Mouse (Mus musculus) heart, embryonic 10.5 days (tissue): ENCODE results near the gene Rbm20. TPM values are rescaled to one million over a fixed set of nuclear protein-coding genes. Genes with fewer than 3 reads are reported as not detected.

Source experiments
- DNase-seq: peaks from one replicate; pipeline ENCODE4 v3.0.0-alpha.2; 2017; ENCODE audit warnings: low spot score
- H3K27ac ChIP-seq: fragments of 300-500 bp; sonication (generic); 2 replicates; pipeline ENCODE4 v1.5.1; 2016; ENCODE audit warnings: mild to moderate bottlenecking
- H3K27me3 ChIP-seq: fragments of 300-500 bp; sonication (generic); 2 replicates; pipeline ENCODE4 v1.6.1; 2016; ENCODE audit warnings: mild to moderate bottlenecking; ENCODE audit not compliant: poor library complexity, insufficient read depth, severe bottlenecking
- H3K36me3 ChIP-seq: fragments of 300-500 bp; sonication (generic); 2 replicates; pipeline ENCODE4 v1.6.1; 2016; ENCODE audit warnings: mild to moderate bottlenecking, moderate library complexity
- H3K4me1 ChIP-seq: fragments of 300-500 bp; sonication (generic); 2 replicates; pipeline ENCODE4 v1.6.1; 2016; ENCODE audit warnings: mild to moderate bottlenecking
- H3K4me3 ChIP-seq: fragments of 300-500 bp; sonication (generic); 2 replicates; pipeline ENCODE4 v1.5.1; 2016; ENCODE audit warnings: mild to moderate bottlenecking, moderate library complexity
- H3K9me3 ChIP-seq: fragments of 300-500 bp; sonication (generic); 2 replicates; pipeline ENCODE4 v1.6.1; 2016; ENCODE audit warnings: mild to moderate bottlenecking, moderate library complexity
- WGBS: fragments of 180-500 bp; shearing (Covaris S2); methylation state at CpG from one replicate; pipeline ENCODE4 v1.1.7; 2016; 5-methylcytosine and 5-hydroxymethylcytosine counted together
- polyA plus RNA-seq: library from polyadenylated mRNA; unstranded; fragments of >200 nt; fragmentation: Nextera tagmentation; extraction: Ambion mirVana; gene quantifications from 2 replicates; pipeline ENCODE4 v1.2.1, GENCODE M21; 2016

The Rbm20 gene
- polyA plus RNA-seq, 1 experiment from 2014 or later, result 18.3 TPM

DNA sequence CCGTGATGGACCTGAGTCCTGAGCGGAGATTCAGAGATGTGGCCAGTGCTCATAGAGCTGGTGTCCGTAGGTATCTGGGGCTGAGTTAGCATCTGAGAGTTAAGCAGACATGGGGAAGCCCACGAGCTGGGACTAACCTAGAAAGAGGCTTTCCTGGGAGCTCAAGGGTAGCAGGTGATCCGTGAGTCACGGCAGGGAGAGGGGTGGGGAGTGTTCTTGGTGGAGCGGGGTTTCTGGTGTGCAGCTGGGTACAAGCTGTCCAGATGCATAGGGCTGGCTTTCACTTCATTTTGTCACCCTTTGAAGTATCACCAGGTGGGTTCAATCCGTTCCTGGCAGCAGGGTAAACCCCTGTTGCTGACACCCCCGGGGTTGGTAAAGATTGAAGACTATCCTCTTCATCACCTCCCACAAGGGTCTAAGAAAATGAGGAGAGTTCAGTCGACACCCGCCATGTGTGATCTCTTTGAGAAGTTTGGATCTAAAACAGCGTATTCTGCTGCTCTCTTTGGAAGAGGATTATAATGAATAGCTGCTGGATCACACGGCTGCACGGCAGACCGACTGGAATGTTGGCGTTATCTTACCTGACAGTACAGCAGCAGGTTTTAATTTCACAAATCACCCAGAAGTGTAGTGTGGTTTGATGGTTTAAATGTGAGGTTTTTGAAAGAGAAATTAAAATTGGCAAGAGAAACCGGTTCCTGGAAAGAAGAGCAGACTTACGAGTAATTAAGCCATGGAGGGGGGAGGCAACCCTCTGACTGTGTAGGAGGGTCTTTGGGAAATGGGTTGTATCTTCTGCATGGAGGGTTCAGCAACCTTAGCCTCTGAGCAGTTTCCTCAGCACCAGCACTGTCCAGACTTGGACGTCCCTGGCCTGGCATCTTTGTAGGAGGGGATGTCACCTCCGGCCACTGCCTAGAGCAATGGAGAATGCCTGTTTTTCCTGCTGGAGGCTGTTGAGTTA, 114.9 kb downstream of the Rbm20 start:
- DNase-seq, result no peak
- Histone ChIP-seq H3K27me3 (no peaks in the 10 kb centered on the region), H3K4me3 (no peak overlapping the region), H3K36me3 (no peaks in the 10 kb centered on the region), H3K9me3 (no peaks in the 10 kb centered on the region), H3K4me1 (peaks cover 93% of the 10 kb centered on the region), H3K27ac (peak overlapping the region; percentile 76)
- WGBS, result 59% methylated on average over 20 of the region's 20 CpGs

DNA sequence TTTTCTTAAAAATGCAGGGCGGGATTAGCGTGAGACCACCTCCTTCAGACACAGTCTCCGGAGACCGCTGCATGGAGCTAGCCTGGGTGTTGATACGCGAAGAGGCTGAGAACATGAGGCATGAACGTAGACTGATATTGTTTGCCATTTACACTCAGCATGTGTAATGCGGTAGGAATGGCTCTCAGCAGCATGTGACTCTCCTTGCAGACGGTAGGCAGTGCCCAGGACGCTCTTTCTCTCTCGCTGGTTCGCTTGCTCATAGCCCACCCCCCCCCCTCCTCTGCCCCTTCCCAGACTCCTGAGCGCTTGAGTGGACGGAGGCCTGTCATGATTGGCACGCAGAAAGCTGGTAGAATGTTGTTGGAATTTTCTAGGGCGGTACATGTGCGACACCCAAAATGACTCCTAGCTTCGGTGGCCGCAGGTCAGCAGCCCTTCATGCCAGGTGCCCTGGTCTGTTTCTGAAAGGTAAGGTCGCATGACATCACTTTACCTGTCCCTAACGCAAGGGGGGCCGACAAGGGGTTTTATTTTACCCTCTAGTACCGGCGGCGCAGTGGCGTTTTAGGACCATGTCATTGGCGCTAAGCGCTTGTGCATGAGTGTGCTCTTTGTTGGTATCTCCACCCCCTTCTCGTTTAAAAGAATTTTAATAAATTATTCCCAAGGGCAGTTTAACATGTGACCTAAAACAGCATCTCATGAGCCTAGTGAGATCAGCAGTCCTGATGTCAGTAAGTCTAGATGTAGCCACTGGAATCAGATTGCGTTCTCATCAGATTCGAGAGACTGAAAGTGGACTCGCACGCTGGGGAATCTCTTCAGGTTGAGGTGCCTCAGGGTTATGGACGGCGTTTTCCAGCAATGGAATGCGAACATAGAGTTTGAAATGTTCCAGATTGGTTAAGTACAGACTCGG, 116.1 kb downstream of the Rbm20 start:
- H3K4me3 ChIP-seq, result peak overlapping the region; percentile 25
- WGBS, result 65% methylated on average over 37 of the region's 37 CpGs
- no peaks in the 10 kb centered on the region for H3K27me3 ChIP-seq
- H3K9me3 ChIP-seq, result no peaks in the 10 kb centered on the region
- H3K27ac ChIP-seq, result peak overlapping the region; percentile 76
- DNase-seq, result no peak
- H3K36me3 ChIP-seq, result no peaks in the 10 kb centered on the region
- H3K4me1 ChIP-seq, result peaks cover 91% of the 10 kb centered on the region

DNA sequence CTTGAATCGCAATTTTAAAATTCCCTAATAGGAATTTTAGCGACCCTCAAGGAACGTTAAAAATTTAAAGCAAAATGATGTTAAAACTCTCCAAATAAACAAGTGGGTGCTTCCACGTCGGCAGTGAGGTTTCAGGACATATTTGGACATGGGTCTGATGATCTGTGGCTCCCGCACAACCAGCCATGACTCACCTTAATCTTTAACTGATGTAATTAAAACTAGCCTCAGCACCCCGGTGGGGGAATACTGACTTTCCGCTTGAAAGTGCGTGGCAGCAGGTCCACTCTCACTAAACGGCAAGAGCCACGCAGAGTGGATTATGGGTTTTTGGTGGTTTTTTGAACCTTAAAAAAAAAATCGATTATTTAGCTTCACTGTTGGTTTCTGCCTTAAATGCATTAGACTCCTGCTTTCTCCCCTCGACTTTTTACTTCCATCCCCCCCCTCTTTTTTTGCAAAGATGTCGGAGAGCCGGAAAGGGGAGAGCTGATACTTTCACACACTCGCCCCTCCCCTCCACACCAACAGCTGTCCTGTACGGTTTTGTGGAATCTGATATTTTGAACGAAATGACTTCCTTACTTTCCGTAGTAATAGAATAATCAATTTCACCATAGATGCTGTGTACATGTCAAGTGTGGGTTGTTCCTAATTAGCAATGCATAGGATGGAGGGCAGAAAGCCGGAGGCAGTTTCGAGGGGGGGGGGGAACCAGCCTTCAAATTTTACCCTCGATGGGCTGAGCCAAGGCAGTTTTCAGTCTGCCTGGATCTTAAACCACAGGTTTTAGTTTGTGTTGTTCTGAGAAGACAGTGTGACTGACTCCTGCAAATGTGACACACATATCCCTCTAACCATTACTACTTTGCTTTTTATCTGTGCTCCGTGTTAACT, 117.1 kb downstream of the Rbm20 start:
- Histone ChIP-seq H3K4me1 (peaks cover 89% of the 10 kb centered on the region), H3K36me3 (no peaks in the 10 kb centered on the region), H3K27ac (peak overlapping the region; percentile 76), H3K27me3 (no peaks in the 10 kb centered on the region), H3K9me3 (no peaks in the 10 kb centered on the region), H3K4me3 (no peak overlapping the region)
- no peak for DNase-seq
- 78% methylated on average over 23 of the region's 23 CpGs for WGBS

DNA sequence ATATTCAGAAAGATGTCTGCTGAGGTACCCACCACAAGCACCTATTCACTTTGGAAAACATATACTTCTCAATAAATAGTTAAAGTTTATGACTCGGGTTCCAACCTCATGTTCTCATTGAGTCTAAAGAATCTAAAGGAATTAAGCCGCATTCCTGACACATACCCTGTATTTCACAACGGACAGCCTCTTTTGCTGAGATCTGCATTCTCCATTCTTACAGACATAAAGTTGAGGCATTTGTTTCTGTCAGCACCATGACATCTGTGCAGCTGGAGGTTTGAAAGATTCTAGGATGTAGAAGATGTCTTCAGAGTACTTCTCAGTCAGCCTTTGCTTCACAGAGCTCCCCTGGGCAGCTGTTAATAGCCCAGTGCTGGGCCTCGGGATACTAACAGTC, 117.9 kb downstream of the Rbm20 start:
- no peak overlapping the region for H3K4me3 ChIP-seq
- 76% methylated on average over 4 of the region's 4 CpGs for WGBS
- peaks cover 89% of the 10 kb centered on the region for H3K4me1 ChIP-seq
- no peaks in the 10 kb centered on the region for H3K27me3 ChIP-seq
- H3K36me3 ChIP-seq, result no peaks in the 10 kb centered on the region
- DNase-seq, result no peak
- no peaks in the 10 kb centered on the region for H3K9me3 ChIP-seq
- peak overlapping the region; percentile 76; the same call in 1 of the 2 replicates for H3K27ac ChIP-seq

DNA sequence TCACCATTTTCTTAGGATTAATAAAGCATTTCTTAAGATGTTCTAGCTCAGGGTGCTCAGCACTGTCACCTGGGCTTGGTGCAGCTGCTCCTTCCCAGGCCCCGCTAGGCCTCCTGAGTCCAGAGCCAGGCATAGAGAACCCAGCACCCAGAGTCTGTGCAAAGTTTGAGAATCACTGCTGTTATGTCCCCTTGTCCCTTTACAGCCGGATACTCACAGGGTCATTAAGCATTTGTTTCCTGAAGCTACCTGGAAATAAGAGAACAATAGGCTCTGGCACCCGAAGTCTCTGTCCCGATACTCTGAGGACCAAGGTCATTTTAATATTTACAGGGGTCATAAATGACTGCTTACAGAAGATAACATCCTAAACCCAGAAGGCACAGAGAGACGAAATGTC, 118.9 kb downstream of the Rbm20 start:
- Histone ChIP-seq H3K4me3 (no peak overlapping the region), H3K9me3 (no peaks in the 10 kb centered on the region), H3K27ac (no peak overlapping the region), H3K4me1 (peaks cover 92% of the 10 kb centered on the region), H3K27me3 (no peaks in the 10 kb centered on the region), H3K36me3 (no peaks in the 10 kb centered on the region)
- DNase-seq, result no peak
- WGBS, result 82% methylated on average over 5 of the region's 5 CpGs

DNA sequence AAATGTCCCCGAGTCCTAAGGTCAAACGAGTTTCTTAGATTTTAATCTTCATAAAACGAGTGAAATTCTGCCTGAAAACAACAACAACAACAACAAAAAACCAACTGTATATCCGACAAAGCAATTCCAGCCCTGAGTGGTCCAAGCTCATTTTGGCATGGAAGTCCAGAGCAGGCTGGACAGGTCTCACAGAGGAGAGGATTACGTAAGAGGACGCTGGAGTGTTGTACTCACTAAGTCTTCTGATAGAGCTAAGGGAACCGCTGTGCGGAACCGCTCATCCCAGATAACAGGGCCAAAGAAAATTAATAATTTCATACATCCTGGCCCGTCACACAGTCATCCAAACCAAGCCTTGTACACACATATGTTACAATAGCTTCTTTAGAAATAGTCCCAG, 120.7 kb downstream of the Rbm20 start:
- 76% methylated on average over 10 of the region's 10 CpGs for WGBS
- Histone ChIP-seq H3K9me3 (no peaks in the 10 kb centered on the region), H3K36me3 (no peaks in the 10 kb centered on the region), H3K27me3 (no peaks in the 10 kb centered on the region), H3K4me1 (peaks cover 93% of the 10 kb centered on the region), H3K4me3 (no peak overlapping the region), H3K27ac (0 out of 2 replicates have a peak overlapping the region, but pooled peaks have one; percentile 76)
- DNase-seq, result no peak

DNA sequence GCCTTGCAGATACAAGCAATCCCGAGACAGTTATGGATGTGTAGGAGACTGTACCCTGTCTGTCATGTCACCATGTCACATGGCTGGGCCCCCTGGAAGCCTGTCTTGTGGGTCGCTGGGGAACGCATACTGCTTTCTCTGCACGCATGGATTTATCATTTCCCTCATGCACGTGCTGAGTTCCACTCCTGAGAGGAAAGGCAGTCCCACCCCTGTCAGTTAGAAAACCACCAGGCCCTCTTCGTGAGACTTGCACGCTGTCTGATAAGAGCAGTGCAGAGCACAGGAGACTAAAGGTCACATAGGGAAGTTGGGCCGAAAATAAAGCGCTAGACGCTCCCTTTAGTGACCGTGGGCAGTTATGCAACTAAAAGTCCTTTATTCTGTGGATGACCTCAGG, 122.8 kb downstream of the Rbm20 start:
- WGBS, result 12% methylated on average over 11 of the region's 11 CpGs

DNA sequence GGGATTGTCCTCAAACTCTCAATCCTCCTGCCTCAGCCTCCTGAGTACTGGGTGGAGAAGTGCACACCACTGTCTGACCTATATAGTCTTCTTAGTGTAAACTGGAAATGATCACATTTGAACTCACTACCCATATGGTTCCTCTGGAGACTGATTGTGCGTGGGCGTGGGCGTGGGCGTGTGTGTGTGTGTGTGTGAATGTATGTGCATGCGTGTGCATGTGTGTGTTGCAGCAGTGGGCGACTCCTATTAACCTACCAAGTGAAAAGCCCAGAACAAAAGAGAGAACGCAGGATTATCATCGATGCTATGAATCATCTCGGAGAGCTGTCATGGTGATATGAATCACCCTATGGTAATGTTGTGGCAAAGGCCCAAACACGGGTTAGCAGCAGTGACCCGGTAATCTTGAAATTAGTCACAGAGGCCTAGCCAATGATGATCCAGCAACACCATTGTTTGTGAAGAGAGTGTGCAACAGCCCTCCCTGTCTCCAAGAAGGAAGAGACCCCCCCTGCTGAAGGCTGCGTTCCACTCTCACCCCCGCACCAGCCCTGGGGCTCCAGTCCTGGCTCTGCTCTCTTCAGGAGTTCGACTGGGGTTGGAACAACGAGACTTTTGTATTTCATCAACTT, 123.4 kb downstream of the Rbm20 start:
- Histone ChIP-seq H3K27ac (peak overlapping the region; percentile 84), H3K4me1 (peaks cover 89% of the 10 kb centered on the region), H3K36me3 (no peaks in the 10 kb centered on the region), H3K4me3 (no peak overlapping the region), H3K27me3 (no peaks in the 10 kb centered on the region), H3K9me3 (no peaks in the 10 kb centered on the region)
- no peak for DNase-seq
- WGBS, result 77% methylated on average over 15 of the region's 15 CpGs

More for the DNA sequence above, 122.8 kb downstream of the Rbm20 start:
- Histone ChIP-seq H3K9me3 (no peaks in the 10 kb centered on the region), H3K4me1 (peaks cover 89% of the 10 kb centered on the region), H3K36me3 (no peaks in the 10 kb centered on the region), H3K4me3 (peak overlapping the region; percentile 13; the same call in 1 of the 2 replicates), H3K27me3 (no peaks in the 10 kb centered on the region), H3K27ac (peak overlapping the region; percentile 84; the same call in 1 of the 2 replicates)
- DNase-seq, result peak; percentile 87

DNA sequence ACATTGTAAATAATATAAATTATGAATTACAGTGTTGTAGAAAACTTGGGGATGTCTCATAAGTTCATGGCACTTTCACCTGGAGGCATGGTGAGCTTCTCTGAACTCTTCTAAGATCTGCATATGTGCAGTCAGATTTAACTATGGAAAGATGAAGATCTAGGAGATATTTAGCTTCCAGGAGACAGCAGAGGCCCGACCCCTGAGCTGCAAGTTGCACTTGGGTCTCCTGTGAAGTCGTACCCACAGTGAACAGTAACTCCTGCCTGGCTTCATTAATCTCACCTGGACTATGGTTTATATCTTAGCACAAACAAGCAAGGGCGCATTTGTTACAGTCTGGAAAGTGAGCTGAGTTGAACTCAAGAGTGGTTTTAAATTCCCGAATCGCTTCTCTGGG, 124.3 kb downstream of the Rbm20 start:
- peaks cover 89% of the 10 kb centered on the region for H3K4me1 ChIP-seq
- WGBS, result 63% methylated on average over 5 of the region's 5 CpGs
- DNase-seq, result no peak
- H3K9me3 ChIP-seq, result no peaks in the 10 kb centered on the region
- H3K4me3 ChIP-seq, result no peak overlapping the region
- no peaks in the 10 kb centered on the region for H3K36me3 ChIP-seq
- H3K27ac ChIP-seq, result peak overlapping the region; percentile 84
- no peaks in the 10 kb centered on the region for H3K27me3 ChIP-seq

DNA sequence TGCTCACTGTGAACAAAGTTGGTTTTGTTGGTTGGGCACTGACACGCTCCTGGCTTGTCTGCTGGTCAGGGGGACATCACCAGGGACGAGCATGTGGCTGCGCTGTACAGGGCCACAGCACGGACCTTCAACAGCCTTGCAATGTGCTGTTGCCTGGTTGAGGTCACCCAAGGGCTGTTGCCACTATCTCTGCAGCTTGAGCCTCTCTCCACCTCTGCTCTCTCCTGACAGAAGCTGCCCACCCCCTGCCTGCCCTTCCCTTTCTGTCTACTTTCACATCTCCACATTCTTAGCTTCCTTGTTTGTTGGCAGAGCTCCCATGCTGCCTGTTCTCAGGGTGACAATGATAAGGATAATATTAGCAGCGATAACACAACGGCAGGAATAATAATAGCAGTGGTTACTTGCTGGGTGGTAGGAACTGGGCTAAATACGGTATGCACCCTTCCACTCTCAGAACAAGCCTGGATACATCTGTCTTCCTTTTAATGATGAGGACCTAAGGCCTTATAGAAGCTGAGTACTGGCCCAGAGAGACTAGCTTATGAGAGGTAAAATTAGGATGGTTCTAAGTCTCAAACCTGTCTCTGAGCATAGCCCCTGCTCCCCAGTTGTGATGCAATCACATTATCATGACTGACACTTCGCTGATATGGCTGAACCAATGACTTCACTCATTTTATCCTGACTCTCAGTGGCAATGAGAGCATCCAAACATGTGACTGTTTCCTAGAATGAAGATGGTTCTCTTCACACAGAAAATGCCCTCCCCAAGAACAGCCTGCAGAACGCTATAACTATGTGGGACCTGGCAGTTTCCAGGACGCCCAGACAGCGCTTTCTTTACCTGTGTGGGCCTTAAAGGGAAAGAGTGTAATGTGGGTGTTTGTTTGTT, 124.9 kb downstream of the Rbm20 start:
- Histone ChIP-seq H3K4me3 (no peak overlapping the region; the same call in 1 of the 2 replicates), H3K36me3 (no peaks in the 10 kb centered on the region), H3K27ac (peak overlapping the region; percentile 84), H3K9me3 (no peaks in the 10 kb centered on the region), H3K4me1 (peaks cover 89% of the 10 kb centered on the region), H3K27me3 (no peaks in the 10 kb centered on the region)
- peak; percentile 93 for DNase-seq
- 37% methylated on average over 11 of the region's 11 CpGs for WGBS

DNA sequence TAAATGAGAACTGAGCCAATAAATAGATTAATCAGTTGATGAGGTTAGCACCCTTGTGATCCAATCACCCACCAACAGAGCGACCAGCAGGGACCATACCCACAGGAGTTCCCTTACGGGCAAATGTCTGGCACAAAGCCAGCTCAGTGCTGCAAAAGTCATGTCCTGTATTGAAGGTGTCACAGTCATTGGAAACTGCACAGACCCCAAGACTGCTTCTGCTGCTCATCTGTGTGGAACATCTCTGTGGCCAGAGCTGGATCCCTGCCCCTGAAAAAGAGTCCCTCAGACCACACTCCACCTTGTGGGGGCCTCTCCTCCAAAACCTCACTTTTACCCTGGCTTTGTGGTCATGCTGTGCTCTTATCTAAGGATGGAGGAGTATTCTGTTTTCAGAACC, 126.8 kb downstream of the Rbm20 start:
- Histone ChIP-seq H3K27ac (peak overlapping the region; percentile 74), H3K9me3 (no peaks in the 10 kb centered on the region), H3K27me3 (no peaks in the 10 kb centered on the region), H3K36me3 (no peaks in the 10 kb centered on the region), H3K4me1 (peaks cover 92% of the 10 kb centered on the region), H3K4me3 (no peak overlapping the region)
- WGBS, result 37% methylated on average over 2 of the region's 2 CpGs
- DNase-seq, result no peak
